Mouse (Mus musculus) embryo, embryonic 11.5 days (tissue): Measurements from ENCODE around the gene Tctn1.

ENCODE experiments used
- DNase-seq: peaks from one replicate; pipeline ENCODE4 v3.0.0-alpha.2; 2012; ENCODE audit warnings: low read depth, low spot score

The Tctn1 gene

DNA sequence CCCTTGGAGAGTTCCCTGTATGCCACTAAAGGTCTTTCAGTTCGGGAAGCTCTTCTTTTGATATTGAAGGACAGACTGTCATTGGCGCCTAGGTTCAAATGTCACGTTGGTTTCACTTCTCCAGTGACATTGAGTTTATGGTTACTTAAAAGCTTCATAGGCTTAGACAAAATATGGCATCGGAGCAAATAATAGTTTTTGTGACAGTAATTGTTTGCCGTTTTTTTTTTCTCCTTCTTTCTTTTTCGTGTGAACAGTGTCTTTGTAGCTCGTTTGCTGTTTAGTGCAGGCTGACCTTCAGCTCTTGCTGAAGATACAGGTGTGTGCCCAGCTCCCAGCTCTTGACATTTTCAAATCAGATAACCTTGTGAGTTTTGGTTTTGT, 21.5 kb upstream of the Tctn1 start:
- DNase-seq = no peak

DNA sequence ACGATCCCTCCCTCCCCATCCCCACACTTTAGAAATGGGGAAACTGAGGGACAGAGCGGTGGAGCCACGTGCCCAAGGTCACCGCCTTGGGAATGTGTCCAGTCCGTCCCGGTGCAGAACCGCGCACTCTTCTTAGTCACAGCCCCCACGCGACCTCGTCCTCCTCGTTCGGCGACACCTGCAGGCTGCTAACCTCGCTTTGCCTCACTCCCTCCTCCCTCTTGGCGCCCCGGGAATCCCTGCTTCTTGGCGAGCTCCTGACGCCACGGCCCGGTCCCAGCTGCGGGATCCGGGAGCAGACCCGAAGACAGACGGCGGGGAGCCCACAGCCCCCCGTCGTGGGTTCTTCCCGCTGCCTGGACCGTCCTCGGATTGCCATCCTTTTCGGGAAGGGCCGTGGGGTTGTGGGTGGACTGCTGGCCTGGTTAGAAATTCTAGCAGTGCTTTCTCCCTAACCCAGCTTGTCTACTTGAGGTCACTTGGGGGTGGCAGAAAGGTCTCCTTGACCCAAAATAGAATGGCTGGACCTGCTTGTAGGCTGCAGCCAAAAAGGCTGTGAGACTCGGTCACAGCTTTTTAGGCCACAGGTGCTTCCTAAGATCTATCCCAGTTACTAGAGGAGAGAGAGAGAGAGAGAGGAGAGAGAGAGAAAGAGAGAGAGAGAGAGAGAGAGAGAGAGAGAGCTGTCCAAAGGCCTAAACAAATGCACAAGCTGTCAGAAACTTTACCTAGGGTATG, 20.9 kb upstream of the Tctn1 start:
- DNase-seq = no peak

DNA sequence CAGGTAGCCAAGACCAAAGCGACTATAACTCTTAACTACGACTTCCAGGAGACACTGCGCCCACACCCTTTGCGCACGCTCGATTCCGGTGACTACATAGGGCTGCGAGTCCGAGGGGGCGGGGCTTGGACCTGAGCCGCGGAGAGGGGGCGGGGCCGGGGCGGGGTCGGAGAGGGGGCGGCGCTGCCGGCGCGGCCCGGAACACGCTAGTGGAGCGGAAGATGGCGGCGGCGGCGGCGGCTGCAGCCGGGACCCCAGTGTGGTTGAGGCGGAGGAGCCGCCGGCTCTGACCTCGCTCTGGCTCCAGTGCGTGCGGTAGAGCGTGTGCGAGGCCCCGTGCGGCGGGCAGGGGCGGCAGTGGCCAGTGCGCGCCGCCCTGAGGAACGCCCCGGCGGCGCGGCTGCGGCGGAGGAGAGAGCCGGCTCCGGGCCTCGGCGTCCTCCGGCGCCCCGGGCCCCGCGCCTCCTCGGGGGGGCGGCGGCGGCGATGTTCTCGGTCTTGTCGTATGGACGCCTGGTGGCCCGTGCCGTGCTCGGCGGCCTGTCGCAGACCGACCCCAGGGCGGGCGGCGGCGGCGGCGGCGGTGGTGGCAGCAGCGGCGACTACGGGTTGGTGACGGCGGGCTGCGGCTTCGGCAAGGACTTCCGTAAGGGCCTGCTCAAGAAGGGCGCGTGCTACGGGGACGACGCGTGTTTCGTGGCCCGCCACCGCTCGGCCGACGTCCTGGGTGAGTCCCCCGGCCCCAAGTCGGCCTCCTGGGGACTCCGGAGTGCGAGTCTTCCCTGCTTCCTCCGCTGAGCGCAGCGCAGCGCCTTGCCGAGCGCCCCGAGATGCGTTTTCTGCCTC, 20.1 kb upstream of the Tctn1 start, which contains the start of gene Pptc7:
Pptc7 (plus strand) TSS at position 183 of the 846 bp plus-strand sequence.
- DNase-seq = peak; percentile 86

DNA sequence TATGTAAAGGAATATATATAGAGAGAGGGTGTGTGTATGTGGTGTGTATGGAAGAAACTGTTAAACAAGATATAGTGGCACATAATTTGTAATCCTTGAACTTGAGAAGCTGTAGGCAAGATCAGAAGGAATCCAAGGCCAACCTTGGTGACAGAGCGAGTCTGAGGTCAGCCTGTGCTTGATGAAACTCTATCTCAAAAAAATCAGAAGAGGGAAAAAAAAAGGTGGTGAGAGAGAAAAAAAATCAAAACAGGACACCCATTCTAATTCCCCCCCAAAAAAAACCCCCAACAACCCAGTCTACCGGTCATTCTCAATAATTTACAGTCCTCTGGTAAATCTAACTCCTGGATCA, 19.5 kb upstream of the Tctn1 start:
- DNase-seq = no peak

DNA sequence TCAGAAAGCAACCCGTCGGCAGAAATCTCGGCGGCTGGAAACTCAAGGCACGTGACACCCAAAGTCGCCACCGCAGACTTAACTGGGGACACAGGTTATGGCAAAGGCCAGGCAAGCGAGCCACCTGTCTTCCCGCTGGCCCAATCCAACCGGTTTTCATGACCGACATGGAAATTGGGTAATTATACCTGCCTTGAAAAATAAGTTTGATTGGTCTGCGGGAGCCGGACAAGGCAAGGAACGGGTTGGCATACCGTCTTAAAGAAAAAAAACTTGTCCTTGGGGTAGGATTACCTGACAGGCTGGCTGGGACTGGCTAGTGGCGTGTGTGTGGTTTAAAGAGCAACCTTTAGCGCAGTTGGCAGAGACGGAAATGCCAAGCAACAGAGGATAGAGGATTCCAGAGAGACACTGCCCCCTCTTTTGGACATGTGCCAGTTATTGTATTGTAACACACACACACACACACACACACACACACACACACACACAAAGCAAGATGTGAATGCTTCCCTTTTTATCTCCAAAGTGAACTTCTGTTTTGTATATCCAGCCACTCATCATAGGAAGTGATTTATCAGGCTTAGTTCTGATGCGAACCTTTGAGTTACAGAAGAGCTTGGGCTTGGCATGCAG, 16.7 kb upstream of the Tctn1 start:
- no peak for DNase-seq

DNA sequence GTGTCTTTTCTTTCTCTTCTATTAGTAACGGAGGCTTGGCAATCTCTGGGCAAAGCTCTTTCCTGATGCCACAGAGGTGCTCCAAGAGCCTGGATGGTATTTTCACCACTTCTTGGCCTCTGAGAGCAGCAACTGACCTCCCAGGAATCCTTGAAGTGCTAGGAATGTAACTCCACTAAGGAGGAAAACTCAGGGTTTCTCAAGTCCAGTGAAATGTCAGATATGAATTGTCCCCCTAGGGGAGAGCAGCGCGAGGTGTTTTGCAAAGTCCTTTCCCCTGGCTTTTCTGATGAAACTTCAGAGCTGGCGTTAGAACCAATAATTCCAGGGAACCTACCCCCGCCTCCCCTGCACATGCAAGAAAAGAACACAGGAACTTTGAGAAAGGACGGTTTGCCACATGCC, 16.2 kb upstream of the Tctn1 start:
- DNase-seq = no peak

DNA sequence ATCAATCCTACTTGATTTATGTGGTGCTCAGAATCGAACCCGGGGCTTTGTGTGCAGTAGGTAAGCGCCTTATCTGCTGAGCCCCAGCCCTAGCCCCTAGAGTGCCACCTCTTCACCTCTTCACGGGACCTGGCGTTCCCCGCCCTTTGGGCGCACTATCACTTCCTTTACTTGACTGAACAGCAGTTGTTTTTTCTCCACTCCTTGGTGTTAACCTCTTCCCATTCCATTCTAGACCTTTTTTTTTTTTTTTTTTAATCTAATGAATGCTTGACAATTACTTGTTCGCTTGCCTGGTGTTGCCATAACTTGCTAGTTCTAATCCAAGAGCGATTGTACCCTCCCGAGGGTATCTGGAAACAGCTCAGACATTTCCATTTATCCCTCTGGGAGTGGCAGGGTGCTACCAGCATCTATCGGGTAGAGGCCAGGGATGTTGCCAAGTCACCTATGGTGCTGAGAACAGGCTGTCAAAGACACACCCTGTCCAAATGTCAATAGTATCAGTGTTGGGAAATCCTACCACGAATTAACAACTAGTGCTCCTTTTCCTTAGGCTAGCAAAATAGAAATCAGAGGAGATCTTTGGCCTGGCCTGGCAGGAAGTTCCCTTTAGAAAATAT, 15.7 kb upstream of the Tctn1 start:
- no peak for DNase-seq

DNA sequence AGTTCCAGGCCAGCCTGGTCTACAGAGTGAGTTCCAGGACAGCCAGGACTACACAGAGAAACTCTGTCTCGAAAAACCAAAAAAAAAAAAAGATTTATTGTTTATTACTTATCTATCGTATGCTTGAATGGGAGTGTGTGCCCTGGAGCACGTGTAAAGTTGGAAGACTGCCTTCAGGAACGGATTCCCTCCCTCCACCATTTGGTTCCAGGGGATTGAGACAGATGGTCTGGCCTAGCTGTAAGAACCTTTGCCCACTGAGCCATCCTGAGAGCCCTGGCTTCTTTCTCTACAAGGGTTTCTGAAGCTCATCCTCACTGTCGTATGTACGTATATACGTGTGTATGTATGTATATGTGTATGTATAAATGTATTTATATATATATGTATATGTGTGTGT, 14.7 kb upstream of the Tctn1 start:
- no peak for DNase-seq

DNA sequence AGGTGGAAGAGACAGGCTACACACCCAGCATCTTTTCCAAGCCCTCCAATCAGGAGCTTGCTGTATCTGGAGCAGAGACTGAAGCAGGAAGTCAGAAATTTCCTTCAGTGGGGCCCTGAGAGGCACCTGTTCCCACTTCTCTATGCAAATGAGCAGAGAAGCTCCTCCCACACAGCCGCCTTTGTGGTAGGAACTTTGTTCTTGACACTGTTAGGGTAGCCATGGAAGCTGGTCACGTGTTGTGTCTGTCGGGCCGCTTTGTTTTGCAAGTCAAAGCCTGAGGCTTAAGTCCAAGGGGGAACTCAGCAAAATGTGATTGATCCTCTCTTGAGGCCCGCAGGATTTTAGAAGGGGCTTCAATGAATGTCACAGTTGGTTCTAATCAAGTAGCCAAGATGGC, 10.5 kb upstream of the Tctn1 start:
- no peak for DNase-seq

DNA sequence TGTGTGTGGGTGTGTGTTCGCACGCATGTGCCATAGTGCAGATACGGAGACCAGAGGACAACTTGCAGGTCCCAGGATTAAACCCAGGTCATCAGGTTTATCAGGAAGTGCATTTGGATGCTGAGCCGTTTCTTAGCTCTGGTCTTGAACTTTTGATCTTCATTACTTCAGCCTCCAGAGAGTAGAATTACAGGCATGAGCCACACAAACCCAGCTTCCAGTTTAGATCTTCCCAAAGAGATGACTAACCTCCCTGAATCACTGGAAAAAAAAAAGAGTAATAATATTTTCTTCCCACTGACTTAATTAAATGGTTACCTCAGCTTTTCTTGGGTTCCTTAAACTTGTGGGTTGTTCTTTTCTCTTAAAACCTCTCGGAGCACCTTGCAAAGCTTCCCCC, 8.6 kb upstream of the Tctn1 start:
- DNase-seq = no peak

DNA sequence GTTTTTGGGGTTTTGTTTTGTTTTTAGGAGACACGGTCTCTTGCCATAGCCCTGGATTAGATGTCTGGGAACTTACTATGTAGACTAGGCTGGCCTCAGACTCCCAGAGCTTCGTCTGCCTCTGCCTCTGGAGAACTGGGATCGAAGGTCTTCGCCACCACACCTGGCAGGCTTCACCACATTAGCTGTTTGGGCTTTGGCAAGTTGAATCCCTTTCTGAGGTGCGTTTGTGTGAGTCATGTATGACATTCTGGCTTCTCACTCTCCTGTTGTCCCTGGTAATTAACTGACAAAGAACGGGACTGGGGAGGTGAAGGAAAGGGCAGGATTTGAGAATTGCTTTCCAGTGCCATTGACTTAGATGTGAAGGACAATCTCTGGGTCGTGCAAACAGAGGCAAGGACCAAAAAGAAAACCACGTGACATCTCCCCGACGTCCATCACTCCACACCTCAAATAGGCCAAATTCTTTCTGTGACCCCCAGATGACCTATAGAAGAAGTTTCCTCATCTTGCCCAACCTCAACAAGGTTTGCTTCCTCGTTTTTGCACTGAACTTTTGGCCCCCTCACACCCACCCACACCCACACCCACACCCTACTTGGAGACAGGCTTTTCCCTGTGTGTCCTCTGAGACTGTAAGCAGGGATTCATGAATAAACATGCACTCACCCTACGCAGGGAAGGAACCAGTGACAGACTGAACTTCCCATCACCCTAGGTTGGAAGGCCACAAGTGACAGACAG, 4.8 kb upstream of the Tctn1 start:
- no peak for DNase-seq

DNA sequence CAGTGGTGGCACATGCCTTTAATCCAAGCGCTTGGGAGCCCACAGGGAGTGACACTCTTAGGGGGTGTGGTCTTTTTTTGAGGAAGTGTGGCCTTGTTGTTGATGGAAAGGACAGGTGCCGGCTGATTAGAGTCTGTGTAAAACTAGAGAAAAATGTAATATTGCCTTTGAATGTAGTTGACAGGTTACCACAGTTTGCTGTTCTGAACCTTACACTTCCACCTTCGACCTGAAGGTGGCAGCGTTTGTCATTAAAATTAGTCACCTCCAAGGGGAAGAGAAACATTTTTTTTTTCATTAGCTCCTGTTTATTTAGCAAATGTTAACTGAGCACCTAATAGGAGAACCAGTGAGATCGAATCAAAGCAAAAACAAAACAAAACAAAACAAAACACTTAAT, 3.6 kb upstream of the Tctn1 start:
- DNase-seq = no peak

DNA sequence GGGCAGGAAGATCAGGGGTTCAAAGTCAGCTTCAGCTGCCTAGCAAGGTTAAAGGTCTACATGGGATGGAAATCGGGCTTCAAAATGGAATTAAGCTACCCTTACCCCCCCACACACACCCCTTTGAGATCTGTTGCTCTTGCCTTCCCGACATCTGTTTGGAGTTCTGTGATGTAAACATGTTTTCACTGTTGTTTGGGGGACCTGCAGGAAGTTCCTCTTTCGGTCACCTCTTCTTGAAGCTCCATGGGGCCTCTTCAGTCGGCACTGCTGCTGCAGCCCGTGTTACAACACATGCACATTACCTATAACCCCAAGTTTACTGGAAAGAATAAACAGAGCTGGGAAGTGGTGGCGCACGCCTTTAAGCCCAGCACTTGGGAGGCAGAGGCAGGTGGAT, 2.9 kb upstream of the Tctn1 start:
- no peak for DNase-seq

DNA sequence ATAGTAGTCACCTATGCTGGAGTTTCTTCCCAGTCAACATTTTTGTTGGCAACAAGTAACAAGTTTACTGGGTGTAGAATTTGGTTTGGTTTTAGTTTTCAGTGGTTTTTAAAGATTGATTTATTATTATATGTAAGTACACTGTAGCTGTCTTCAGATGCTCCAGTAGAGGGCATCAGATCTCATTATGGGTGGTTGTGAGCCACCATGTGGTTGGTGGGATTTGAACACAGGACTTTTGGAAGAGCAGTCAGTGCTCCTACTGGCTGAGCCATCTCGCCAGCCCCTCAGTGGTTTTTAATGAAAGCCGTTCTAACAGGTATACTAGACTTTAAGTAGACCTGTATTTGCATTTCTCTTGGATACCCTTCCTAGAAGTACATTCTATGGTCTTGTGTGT, 1.7 kb upstream of the Tctn1 start:
- no peak for DNase-seq

DNA sequence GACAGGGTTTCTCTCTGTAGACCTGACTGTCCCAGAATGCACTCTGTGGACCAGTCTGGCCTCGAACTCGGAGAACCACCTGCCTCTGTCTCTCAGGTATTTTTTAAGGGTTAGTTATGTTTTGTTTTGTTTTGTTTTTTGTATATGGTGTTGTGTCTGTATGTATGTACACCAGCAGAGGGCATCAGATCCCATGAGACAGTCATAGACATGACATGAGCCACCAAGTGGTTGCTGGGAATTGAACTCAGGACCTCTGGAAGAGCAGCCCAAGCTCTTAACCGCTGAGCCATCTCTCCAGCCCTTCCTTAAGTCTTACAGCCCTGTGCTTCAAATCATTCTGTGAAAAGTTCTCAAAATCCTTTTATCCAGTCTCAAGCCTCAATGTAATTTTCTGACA, 927 bp upstream of the Tctn1 start:
- no peak for DNase-seq

DNA sequence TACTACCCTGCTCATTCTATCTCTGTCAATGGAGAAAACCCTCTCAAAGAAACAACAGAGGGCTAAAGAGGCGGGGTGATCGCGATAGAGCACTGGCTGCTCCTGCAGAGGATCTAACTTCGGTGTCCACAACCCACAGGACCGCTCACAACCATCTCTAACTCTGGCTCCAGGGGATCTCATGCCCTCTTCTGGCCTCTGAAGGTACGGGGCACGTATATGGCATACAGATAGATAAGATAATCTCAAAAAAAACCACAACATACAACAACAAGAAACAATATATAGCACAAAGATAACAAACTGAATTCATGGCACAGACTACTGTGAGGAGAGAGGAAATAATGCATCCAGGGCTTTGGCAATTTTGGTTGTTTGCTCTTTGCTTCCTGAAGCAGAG, 2.2 kb downstream of the Tctn1 start:
- no peak for DNase-seq

DNA sequence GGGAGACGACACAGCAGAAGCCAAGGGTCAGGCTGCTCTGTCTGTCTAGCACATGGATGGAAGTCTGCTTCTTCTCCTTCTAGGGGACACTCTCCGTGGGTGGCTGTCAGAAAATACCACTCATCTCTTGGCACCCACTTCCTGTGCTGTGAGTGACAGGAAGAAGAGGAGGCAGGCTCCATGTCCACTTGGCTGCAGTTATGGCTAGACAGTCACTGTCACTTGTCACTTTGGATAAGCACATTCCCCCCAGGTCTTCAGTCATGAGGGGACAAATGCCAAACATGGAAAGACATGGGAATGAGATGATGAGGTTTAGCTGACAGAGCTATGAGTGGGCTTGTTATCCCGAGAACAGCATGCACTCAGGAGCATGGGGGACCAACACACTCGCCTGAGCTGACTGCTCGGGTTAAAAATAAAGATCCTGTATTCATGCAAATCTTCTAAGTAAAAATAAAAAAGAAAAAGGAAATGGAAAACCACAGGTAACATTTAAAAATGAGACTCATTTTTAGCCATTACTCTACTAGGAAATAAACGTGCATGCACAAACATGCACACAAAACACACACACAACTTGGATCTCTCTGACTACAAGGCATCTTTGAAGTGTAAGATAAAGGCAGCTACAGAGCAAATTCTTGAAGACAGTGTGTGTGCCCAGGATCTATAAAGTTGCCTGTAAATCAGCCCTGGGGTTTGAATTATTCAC, 6.1 kb downstream of the Tctn1 start:
- DNase-seq = no peak

DNA sequence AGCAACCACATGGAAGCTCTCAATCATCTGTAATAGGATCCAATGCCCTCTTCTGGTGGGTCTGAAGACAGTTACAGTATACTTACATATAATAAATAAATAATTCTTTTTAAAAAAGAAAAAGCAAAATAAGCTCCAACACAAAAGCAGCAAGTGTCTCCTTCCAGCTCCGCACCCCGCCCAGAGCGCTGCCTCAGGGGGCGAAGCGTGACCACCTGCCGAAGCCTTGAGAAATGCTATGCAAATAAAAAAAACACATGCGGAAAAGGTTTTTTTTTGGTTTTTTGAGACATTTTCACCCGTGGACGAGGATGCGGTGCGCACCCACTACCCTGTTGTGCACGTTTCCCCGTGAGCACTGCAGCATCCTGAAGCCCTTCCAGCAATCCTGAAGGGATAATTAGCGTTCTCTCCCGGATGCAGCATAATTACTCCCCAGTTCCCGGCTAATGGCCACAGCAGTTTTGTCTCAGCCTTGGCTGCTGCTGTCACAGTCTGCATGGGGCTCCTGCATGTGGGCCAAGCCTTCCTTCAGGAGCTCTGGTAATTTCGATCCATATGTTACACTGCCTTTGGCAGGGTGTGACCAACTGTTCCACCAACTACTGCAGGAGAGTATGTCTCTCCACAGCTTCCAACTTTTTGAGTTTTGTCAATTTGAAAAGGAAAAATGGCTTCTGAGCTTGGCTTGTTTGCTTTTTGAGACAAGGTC, 12.2 kb downstream of the Tctn1 start:
- no peak for DNase-seq

DNA sequence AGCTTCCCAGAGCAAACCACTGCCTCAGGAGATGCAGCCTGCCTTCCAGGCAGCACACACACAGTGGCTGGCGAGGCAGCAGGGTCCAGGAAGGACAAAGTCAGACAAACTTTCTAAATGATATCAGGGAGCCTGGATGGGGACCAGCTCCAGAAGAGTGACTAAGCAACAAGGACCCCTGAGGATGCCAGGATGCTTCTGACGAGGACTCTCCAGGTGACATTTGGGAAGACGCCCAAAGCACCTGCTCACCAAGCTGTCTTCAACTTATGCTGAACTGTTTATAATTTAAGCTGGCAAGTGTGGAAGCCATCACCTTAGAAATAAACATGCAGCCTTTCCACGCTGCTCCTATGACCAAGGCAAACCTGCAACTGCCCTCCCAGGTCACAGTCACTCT, 15.0 kb downstream of the Tctn1 start:
- DNase-seq = no peak

DNA sequence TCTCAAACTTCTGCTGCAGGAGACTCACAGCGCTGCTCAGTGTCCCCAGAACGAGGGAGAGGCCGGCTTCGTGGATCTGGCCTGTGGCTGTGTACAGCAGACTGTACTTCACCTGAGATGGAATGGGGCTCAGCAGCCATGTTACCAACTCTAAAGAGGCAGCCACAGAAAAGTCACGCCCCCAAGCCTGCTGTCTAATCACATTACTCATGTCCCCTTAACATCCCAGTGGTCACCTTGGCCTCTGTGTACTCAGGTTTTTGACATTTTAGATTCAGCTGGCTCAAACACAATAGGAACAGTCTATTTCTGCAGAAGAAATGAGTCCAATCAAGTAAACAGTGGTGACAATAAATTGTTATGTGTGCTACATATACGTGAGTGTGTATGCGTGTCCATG, 16.3 kb downstream of the Tctn1 start:
- no peak for DNase-seq
